Mouse (Mus musculus) limb, embryonic 14.5 days (tissue): ENCODE results near the gene Cbx7. TPM values are rescaled to one million over a fixed set of nuclear protein-coding genes. Genes with fewer than 3 reads are reported as not detected.

Experiments
- ATAC-seq: fragments of 200-750 bp; cut with Nextera tagmentation; 2 replicates; pipeline ENCODE4 v1.8.0; 2017; ENCODE audit warnings: low read depth, moderate number of reproducible peaks, moderate TSS enrichment; ENCODE audit not compliant: low FRiP score
- DNase-seq: peaks from one replicate; pipeline ENCODE4 v3.0.0-alpha.2; 2015; ENCODE audit warnings: low spot score
- H3K27ac ChIP-seq: fragments of 300-500 bp; sonication (generic); replicated peaks from 2 replicates; pipeline ENCODE4 v1.5.1; 2014; ENCODE audit warnings: low read depth, mild to moderate bottlenecking, low read length, moderate library complexity, mixed read lengths
- H3K27me3 ChIP-seq: fragments of 300-500 bp; sonication (generic); 2 replicates; pipeline ENCODE4 v1.6.1; 2014; ENCODE audit warnings: low read length, mixed read lengths; ENCODE audit not compliant: control insufficient read depth, insufficient read depth
- H3K36me3 ChIP-seq: fragments of 300-500 bp; sonication (generic); 2 replicates; pipeline ENCODE4 v1.6.1; 2014; ENCODE audit warnings: mild to moderate bottlenecking, low read length, moderate library complexity, mixed read lengths; ENCODE audit not compliant: control insufficient read depth, insufficient read depth
- H3K4me1 ChIP-seq: fragments of 300-500 bp; sonication (generic); 2 replicates; pipeline ENCODE4 v1.6.1; 2014; ENCODE audit warnings: antibody characterized with exemption, low read length, mixed read lengths; ENCODE audit not compliant: control insufficient read depth, insufficient read depth
- H3K4me2 ChIP-seq: fragments of 300-500 bp; sonication (generic); replicated peaks from 2 replicates; pipeline ENCODE4 v1.6.1; 2014; ENCODE audit warnings: low read depth, mild to moderate bottlenecking, low read length, moderate library complexity; ENCODE audit not compliant: severe bottlenecking
- H3K4me3 ChIP-seq: fragments of 300-500 bp; sonication (generic); replicated peaks from 2 replicates; pipeline ENCODE4 v1.5.1; 2014; ENCODE audit warnings: low read length
- H3K9ac ChIP-seq: fragments of 300-500 bp; sonication (generic); 2 replicates; pipeline ENCODE4 v1.6.1; 2014; ENCODE audit warnings: mild to moderate bottlenecking, low read depth, low read length, moderate library complexity; ENCODE audit not compliant: severe bottlenecking
- H3K9me3 ChIP-seq: fragments of 300-500 bp; sonication (generic); 2 replicates; pipeline ENCODE4 v1.6.1; 2016; ENCODE audit warnings: low read length; ENCODE audit not compliant: control insufficient read depth
- POLR2A ChIP-seq: fragments of 200-500 bp; IDR thresholded peaks from 2 replicates; pipeline ENCODE4 v1.8.0; 2012; ENCODE audit warnings: inconsistent platforms, mild to moderate bottlenecking, moderate library complexity, borderline replicate concordance; ENCODE audit not compliant: insufficient read depth, insufficient read length; ENCODE audit errors: extremely low read depth
- WGBS: fragments of 180-500 bp; shearing (Covaris S2); extraction: QIAGEN DNeasy Blood & Tissue Kit; methylation state at CpG from one replicate; pipeline ENCODE4 v1.1.7; 2014; 5-methylcytosine and 5-hydroxymethylcytosine counted together
- polyA plus RNA-seq, 2 experiments: library from polyadenylated mRNA; depleted of rRNA in 1 of 2; stranded (reverse) in 1 of 2; unstranded in 1 of 2; fragments of >200 nt; fragmentation: Nextera tagmentation in 1 of 2; extraction: Ambion mirVana in 1 of 2; gene quantifications; 2 replicates each; pipeline versions ENCODE4 v1.2.1 to v1.2.3; 2012 to 2014

Cbx7 gene
- polyA plus RNA-seq (2012; rRNA removed) (8.5 and 9.3 TPM in 2 replicates), polyA plus RNA-seq (2014; fragmentation: Nextera tagmentation; extraction: Ambion mirVana) (2.1 and 2.9 TPM in 2 replicates)

DNA sequence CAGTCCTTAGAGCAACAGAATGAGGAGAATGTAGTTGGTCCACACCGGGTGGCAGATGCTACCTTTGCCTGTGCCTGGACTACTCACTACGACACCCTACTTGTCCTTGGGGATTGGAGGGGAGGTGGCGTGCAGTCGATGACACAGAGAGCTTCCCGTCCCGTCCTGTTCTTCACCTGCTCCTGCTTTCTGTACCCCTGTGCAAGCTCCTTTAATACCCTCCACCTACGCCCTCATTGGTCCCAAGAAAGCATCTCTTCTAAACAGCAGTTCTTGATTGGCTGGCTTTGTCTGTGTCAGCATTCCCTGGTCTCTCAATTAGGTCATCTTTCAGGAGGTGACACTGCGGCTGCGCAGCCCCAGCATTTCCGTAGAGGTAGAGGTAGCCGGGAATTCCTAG, at the start of gene Cbx7:
Gene Cbx7 (minus strand): TSS at position 180 of the 400 bp plus-strand sequence.
- Histone ChIP-seq H3K27me3 (no peaks in the 10 kb centered on the region), H3K27ac (no peak within 1 kb of the TSS), H3K4me1 (no peaks in the 10 kb centered on the region), H3K9ac (no peak within 1 kb of the TSS), H3K36me3 (no peaks in the 10 kb centered on the region), H3K4me2 (no peak within 1 kb of the TSS), H3K9me3 (no peaks in the 10 kb centered on the region), H3K4me3 (no peak within 1 kb of the TSS)
- no peak for TF ChIP-seq POLR2A
- 85% methylated on average over 11 of the region's 11 CpGs for WGBS
- DNase-seq, result no peak
- ATAC-seq, result no peak

DNA sequence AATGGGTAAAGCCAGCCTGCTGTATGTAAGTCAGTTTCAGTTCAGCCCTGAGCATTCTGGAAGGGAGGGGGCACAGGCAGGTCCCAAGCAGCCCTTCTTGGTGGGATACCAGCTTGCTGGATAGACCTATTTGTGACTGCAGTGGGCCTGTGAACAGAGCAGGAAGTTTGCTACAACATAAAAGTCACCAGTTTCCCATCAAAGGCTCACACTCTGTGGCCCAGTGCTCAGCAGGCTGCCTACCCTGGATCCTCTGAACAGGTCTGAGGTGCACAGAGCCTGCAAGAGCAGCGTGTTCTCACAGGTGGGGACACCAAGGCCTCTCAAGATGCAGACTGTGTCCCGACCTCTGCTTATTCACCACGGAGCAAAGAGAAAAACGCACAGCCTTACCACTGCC, 49.6 kb upstream of the Cbx7 start:
- no peak for DNase-seq
- Histone ChIP-seq H3K27me3 (peaks cover 12% of the 10 kb centered on the region), H3K4me1 (0 out of 2 replicates have a peak, but pooled peaks cover 6% of the 10 kb centered on the region), H3K27ac (no peak overlapping the region), H3K9ac (no peak overlapping the region; the same call in 1 of the 2 replicates), H3K36me3 (no peaks in the 10 kb centered on the region), H3K4me2 (no peak overlapping the region), H3K4me3 (no peak overlapping the region), H3K9me3 (no peaks in the 10 kb centered on the region)
- 53% methylated on average over 4 of the region's 4 CpGs for WGBS
- ATAC-seq, result no peak
- no peak for TF ChIP-seq POLR2A

DNA sequence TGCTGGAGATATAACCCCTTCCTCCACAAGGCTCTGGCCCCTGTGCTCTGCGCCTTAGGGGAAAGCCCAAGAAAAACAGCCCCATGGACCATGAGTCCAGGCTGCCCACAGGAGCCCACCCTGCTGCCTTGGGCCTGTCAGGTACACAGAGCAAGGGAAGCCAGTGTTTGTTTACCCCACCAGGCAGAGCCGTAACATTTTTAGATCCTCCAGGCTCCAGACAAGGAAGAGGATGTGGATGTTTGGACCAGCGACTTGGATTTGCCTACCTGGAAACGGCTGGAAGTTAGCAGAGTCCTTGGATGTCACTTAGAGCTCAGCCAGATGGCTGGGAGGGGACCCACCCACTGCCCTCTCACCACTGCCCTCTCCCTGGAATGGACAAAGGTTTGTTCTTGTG, 48.7 kb upstream of the Cbx7 start:
- Histone ChIP-seq H3K4me2 (no peak overlapping the region), H3K27me3 (peaks cover 21% of the 10 kb centered on the region), H3K36me3 (no peaks in the 10 kb centered on the region), H3K9me3 (no peaks in the 10 kb centered on the region), H3K4me3 (no peak overlapping the region), H3K9ac (no peak overlapping the region), H3K27ac (no peak overlapping the region), H3K4me1 (peaks cover 8% of the 10 kb centered on the region; the same call in 1 of the 2 replicates)
- ATAC-seq (no peak), DNase-seq (no peak)
- 53% methylated on average over 4 of the region's 4 CpGs for WGBS
- TF ChIP-seq POLR2A, result no peak

DNA sequence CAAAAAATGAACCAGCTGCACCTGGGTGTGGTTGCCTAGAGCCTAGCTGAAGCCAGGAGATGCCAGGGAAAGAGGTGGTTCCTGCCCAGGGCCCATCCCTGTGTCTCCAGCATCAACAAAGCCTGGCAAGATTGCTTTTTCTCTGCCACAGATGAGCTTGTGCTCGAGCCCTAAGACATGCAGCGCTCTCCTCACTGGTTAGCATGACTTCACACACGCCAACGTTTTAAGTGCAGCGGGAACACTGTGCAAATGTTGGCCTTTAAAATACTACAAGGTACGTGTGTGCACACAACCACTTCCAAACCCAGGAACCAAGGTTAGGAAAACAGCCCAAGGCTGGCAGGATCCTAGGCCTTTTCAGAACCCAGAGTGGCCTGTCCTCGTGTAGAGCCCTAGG, 48.3 kb upstream of the Cbx7 start:
- 82% methylated on average over 7 of the region's 7 CpGs for WGBS
- no peak overlapping the region for H3K4me3 ChIP-seq
- no peak for ATAC-seq
- no peak for DNase-seq
- TF ChIP-seq POLR2A, result no peak
- H3K4me2 ChIP-seq, result no peak overlapping the region
- H3K36me3 ChIP-seq, result no peaks in the 10 kb centered on the region
- no peaks in the 10 kb centered on the region for H3K9me3 ChIP-seq
- no peak overlapping the region for H3K27ac ChIP-seq
- H3K27me3 ChIP-seq, result peaks cover 25% of the 10 kb centered on the region
- H3K4me1 ChIP-seq, result peaks cover 5% of the 10 kb centered on the region; the same call in 1 of the 2 replicates
- H3K9ac ChIP-seq, result no peak overlapping the region

DNA sequence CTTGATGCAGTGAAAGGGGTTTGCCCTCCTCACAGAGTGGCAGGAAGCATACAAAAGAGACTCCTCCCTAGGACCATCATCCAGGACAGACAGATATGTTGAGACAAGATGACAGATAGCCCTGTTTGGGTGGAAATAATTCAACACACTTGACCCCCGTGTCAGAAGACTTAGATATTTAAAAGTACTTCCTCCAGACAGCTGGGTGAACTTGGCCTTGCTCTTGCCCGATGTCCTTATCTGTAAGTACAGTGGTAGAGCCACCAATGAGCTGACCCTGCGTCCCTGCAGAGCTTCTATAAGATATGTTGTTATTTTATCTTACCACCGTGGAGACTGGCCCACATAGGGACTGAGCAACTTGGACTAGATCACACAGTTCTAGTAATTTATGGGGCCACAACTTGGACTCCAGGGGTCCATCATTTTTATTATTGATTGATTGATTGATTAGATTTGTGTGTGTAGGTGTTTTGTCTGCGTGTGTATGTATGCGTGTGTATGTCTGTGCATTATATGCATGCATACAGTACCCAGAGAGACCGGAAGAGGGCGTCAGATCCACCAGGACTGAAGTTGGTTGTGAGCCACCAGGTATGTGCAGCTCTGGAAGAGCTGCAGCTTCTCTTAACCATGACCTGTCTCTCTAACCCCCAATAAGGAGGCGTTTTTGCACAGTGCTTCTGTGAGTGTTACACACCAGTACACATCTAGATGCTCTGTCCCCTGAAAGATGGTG, 45.8 kb upstream of the Cbx7 start:
- Histone ChIP-seq H3K4me3 (no peak overlapping the region), H3K9ac (no peak overlapping the region), H3K4me2 (no peak overlapping the region), H3K27me3 (peaks cover 50% of the 10 kb centered on the region), H3K27ac (no peak overlapping the region), H3K4me1 (peaks cover 19% of the 10 kb centered on the region; the same call in 1 of the 2 replicates), H3K9me3 (no peaks in the 10 kb centered on the region), H3K36me3 (no peaks in the 10 kb centered on the region)
- ATAC-seq (no peak), DNase-seq (no peak)
- TF ChIP-seq POLR2A, result no peak
- 90% methylated on average over 9 of the region's 9 CpGs for WGBS
